Mouse (Mus musculus) liver, embryonic 14.5 days (tissue): Measurements from ENCODE around the gene Mtus2.
A peak's percentile ranks its signal among the peaks of the same experiment; 100 is the strongest.

Source experiments
- CTCF ChIP-seq: IDR thresholded peaks from 2 replicates; pipeline ENCODE4 v1.5.1; 2016; ENCODE audit warnings: antibody characterized with exemption, low read depth, control low read depth
- EP300 ChIP-seq: IDR thresholded peaks from 2 replicates; pipeline ENCODE4 v1.6.1; 2016; ENCODE audit warnings: antibody characterized with exemption, low read depth

DNA sequence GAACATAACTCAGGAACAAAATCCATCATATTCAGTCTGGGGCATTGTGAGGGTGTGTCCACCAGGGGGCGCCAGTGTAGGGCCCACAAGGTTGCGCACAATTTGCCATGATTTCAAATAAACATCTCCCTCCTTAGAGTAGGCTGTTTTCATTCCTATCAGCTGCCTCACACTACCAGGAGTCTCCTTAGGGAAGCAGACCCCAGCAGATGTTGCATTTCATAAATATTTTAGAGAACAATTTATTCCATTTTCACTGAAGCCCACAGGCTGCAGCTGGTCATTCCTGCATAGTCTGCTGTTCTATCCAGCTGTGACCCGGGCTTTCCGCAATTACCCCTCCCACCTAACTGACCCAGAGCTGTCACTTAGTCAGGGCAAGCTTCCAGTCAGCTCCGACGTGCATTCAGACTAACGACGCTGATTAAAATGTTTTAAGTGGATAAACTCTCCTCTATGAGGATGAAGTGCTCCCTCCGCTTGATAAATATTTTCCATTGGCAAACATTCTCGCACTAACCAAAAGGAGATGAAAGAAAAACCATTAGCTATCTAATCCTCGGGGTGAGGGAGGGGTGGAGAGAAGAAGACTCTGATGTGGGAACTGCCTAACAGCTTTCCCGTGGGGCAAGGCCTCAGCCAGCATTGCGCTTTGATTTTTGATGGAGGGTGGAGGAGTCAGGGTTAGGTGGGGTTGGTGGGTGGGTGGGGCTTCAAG, 223.6 kb downstream of the Mtus2 start:
- TF ChIP-seq CTCF (peak; percentile 71), EP300 (no peak)
